Mouse (Mus musculus): ENCODE data around the gene Iqcf1. TPM values are rescaled to one million over a fixed set of nuclear protein-coding genes. Genes with fewer than 3 reads are reported as not detected.

Iqcf1 gene
- polyA plus RNA-seq, 1 experiment from 2014 or later = not detected

Other genes starting within 250 kb of the Iqcf1 start
- gene Poc1a, start 218.9 kb upstream of the Iqcf1 start, polyA plus RNA-seq (2015; fragmentation: Nextera tagmentation; extraction: Ambion mirVana) = 24.5 and 28.0 TPM in 2 replicates
- 15.6 and 17.7 TPM in 2 replicates for gene Dusp7, start 131.3 kb upstream of the Iqcf1 start, polyA plus RNA-seq (2015; fragmentation: Nextera tagmentation; extraction: Ambion mirVana)
- 1,077 and 1,119 TPM in 2 replicates for gene Rpl29, start 70.5 kb upstream of the Iqcf1 start, polyA plus RNA-seq (2015; fragmentation: Nextera tagmentation; extraction: Ambion mirVana)
- gene Acy1, start 61.6 kb upstream of the Iqcf1 start, polyA plus RNA-seq (2015; fragmentation: Nextera tagmentation; extraction: Ambion mirVana) = 49.9 and 52.0 TPM in 2 replicates
- 27.9 and 30.6 TPM in 2 replicates for gene Abhd14b, start 52.5 kb upstream of the Iqcf1 start, polyA plus RNA-seq (2015; fragmentation: Nextera tagmentation; extraction: Ambion mirVana)
- 55.5 and 56.8 TPM in 2 replicates for gene Abhd14a, start 52.3 kb upstream of the Iqcf1 start, polyA plus RNA-seq (2015; fragmentation: Nextera tagmentation; extraction: Ambion mirVana)
- gene Pcbp4, start 46.7 kb upstream of the Iqcf1 start, polyA plus RNA-seq (2015; fragmentation: Nextera tagmentation; extraction: Ambion mirVana) = 118 and 140 TPM in 2 replicates
- 0.22 and 0.47 TPM in 2 replicates for gene Gpr62, start 34.0 kb upstream of the Iqcf1 start, polyA plus RNA-seq (2015; fragmentation: Nextera tagmentation; extraction: Ambion mirVana)
- 52.8 and 54.3 TPM in 2 replicates for gene Rrp9, start 24.0 kb upstream of the Iqcf1 start, polyA plus RNA-seq (2015; fragmentation: Nextera tagmentation; extraction: Ambion mirVana)
- 2.8 and 4.3 TPM in 2 replicates for gene Parp3, start 23.0 kb upstream of the Iqcf1 start, polyA plus RNA-seq (2015; fragmentation: Nextera tagmentation; extraction: Ambion mirVana)
- gene Iqcf5, start 14.6 kb downstream of the Iqcf1 start, polyA plus RNA-seq (2015; fragmentation: Nextera tagmentation; extraction: Ambion mirVana) = not detected in 2 replicates
- not detected in 2 replicates for gene Iqcf3, start 61.7 kb downstream of the Iqcf1 start, polyA plus RNA-seq (2015; fragmentation: Nextera tagmentation; extraction: Ambion mirVana)
- not detected in 2 replicates for gene Iqcf4, start 71.0 kb downstream of the Iqcf1 start, polyA plus RNA-seq (2015; fragmentation: Nextera tagmentation; extraction: Ambion mirVana)
- not detected in 2 replicates for gene Iqcf6, start 126.6 kb downstream of the Iqcf1 start, polyA plus RNA-seq (2015; fragmentation: Nextera tagmentation; extraction: Ambion mirVana)
- gene Grm2, start 156.1 kb downstream of the Iqcf1 start, polyA plus RNA-seq (2015; fragmentation: Nextera tagmentation; extraction: Ambion mirVana) = not detected in 2 replicates
- 65.6 and 67.4 TPM in 2 replicates for gene Tex264, start 186.0 kb downstream of the Iqcf1 start, polyA plus RNA-seq (2015; fragmentation: Nextera tagmentation; extraction: Ambion mirVana)

Measured in kidney, embryonic 15.5 days (tissue).